Mouse (Mus musculus): ENCODE data around the gene Irs3. TPM values are rescaled to one million over a fixed set of nuclear protein-coding genes. Genes with fewer than 3 reads are reported as not detected.

Irs3 gene
- under 1 TPM in 1 of 2 experiments, not detected in 1; 0.99 TPM for polyA plus RNA-seq (2017; shearing (Covaris generic))

DNA sequence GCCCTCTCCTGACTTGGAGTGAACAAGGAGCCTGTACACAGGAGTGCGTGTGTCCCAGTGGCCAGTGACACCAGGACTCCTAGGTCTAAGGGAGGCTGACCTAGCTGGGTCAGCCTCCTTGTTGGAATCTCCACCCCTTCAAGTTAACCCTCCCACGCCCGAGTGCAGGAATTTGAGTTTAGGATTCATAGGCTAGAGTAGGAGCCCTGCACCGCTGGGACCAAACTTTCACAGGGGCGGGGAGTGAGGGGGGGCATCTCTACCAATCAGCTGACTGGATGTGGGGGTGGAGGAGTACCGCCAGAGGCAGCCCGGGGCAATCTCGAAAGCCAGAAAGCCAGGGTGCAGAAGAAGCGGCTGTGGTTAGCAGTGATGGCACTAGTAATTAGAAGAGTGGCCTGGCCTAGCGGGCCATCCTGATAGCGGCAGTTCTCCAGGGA, at the start of gene Irs3:
Gene Irs3 (minus strand): TSS at position 63 of the 440 bp plus-strand sequence.

DNA sequence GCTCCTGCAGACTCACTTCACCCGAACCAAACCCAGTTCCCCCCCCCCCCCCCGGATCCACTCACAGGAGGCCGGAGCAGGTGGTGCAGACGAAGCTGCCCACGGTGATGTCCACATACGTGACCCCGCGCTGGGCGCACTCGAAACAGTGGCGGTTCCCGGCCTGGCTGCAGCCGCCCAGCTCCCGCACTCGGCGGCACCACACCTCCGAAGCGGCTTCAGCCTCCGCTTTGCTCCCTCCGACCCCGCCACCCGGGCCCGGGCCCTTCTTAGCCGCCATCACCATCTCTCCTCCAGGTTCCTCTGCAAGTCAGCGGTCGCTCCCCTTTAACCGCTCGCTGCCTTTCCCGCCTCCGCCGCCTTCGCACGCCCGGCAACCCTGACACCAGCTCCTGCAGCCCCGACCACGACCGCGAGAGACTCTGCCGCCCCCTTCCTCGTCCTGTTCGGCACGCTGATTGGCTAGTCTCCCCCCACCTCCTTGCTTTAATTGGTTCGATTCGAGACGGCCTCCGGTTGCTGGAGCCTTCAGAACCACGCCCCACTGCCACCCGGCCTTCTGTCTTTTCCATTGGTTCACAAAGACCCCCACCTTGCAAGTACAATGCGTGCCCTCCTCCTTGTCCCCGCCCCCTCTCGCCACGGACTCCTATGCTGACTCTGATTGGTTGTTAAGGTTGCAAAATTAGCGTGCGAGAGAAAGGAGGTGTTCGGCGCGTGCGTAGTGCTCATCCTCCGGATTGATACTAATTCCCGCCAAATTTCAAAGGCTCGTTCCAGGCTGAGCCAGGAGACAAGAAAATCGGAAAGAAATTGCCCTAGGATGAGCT, 39.0 kb upstream of the Irs3 start, which contains the start of gene Agfg2:
Gene Agfg2 (minus strand): TSS at position 433 of the 830 bp plus-strand sequence.

GRCm38 (mm10) chr5:137641054-137641453, 4.5 kb downstream of the Irs3 start, which contains the start of gene Sap25:
Gene Sap25, plus strand, starts transcription at chr5:137641334.

GRCm38 (mm10) chr5:137628498-137629305, 16.8 kb downstream of the Irs3 start, which contains the start of the genes Fbxo24, Lrch4 and Gm20605:
Gene Fbxo24, minus strand, starts transcription at chr5:137629002.
Gene Lrch4, plus strand, starts transcription at chr5:137629121.
Gene Gm20605, plus strand, starts transcription at chr5:137629175.

GRCm38 (mm10) chr5:137613550-137613949, 32.0 kb downstream of the Irs3 start, which contains the start of gene Pcolce:
Gene Pcolce, minus strand, starts transcription at chr5:137613784.

DNA sequence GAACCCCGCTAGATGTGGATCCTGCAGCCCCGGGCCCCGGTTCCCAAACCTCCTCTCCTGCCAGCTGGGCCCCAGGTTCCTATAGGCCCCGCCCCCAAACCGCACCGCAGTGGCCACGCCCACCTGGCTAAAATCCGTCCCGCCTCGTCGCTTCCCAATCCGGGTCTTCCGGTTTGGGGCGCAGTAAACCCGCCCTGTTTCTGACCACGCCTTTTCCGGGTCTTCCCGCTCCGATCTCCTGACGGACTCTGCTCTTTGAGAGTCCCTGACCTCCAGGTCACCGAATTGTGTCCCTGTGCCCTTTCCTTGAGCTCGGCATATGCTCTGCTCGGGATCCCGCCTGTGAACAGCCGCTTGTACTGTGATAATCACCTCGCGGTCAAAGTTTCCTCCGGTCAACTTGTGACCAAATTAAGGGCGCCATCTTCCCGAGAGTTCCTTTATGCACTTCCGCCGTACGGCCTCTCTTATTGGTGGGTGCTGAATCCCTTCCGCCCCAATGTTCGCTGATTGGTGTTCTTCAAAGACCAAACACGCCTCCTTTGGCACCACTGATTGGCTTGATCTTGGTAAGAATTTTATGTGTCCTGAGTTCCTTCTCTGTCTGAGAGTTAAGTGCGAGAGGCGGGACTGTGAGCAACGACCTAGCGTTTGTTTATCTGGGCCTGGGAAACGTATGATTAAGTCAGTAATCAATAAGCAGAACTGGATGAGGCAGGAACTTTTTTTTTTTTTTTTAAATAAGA, 44.7 kb downstream of the Irs3 start, which contains the start of gene Mospd3:
Gene Mospd3 (minus strand): TSS at position 440 of the 746 bp plus-strand sequence.

Other genes with a start within 250 kb of the Irs3 start
- gene Zan, start 168.7 kb downstream of the Irs3 start, polyA plus RNA-seq (2017; shearing (Covaris generic)): 1 to 10 TPM; 1.1 to 4.1 TPM
- gene Pop7, start 143.2 kb downstream of the Irs3 start, polyA plus RNA-seq (2017; shearing (Covaris generic)): 10 to 100 TPM; 35.2 to 41.1 TPM
- gene Gigyf1, start 127.2 kb downstream of the Irs3 start, polyA plus RNA-seq (2017; shearing (Covaris generic)): 10 to 100 TPM; 10.9 to 13.1 TPM
- gene Epo, start 112.5 kb downstream of the Irs3 start, polyA plus RNA-seq (2017; shearing (Covaris generic)): under 1 TPM in 1 of 2 experiments, not detected in 1; 0.82 TPM
- gene Gnb2, start 112.2 kb downstream of the Irs3 start, polyA plus RNA-seq (2017; shearing (Covaris generic)): 100 to 1,000 TPM; 293 to 297 TPM
- under 1 TPM in 1 of 2 experiments, not detected in 1; 0.76 TPM for gene Actl6b, start 92.2 kb downstream of the Irs3 start, polyA plus RNA-seq (2017; shearing (Covaris generic))
- 1 to 10 TPM; 1.3 to 1.4 TPM for gene Tfr2, start 75.9 kb downstream of the Irs3 start, polyA plus RNA-seq (2017; shearing (Covaris generic))
- 10 to 100 TPM; 85.5 to 87.9 TPM for gene Mospd3, start 44.7 kb downstream of the Irs3 start, polyA plus RNA-seq (2017; shearing (Covaris generic))
- gene Pcolce, start 31.9 kb downstream of the Irs3 start, polyA plus RNA-seq (2017; shearing (Covaris generic)): 1 to 10 TPM in 1 of 2 experiments, under 1 TPM in 1; 0.69 to 1.2 TPM
- gene Fbxo24, start 16.7 kb downstream of the Irs3 start, polyA plus RNA-seq (2017; shearing (Covaris generic)): under 1 TPM; 0.33 to 0.52 TPM
- gene Lrch4, start 16.6 kb downstream of the Irs3 start, polyA plus RNA-seq (2017; shearing (Covaris generic)): 100 to 1,000 TPM; 290 to 324 TPM
- 10 to 100 TPM; 73.7 to 90.1 TPM for gene Gm20605, start 16.5 kb downstream of the Irs3 start, polyA plus RNA-seq (2017; shearing (Covaris generic))
- gene Sap25, start 4.4 kb downstream of the Irs3 start, polyA plus RNA-seq (2017; shearing (Covaris generic)): 100 to 1,000 TPM; 128 to 152 TPM
- 10 to 100 TPM; 24.5 to 38.9 TPM for gene Agfg2, start 39.0 kb upstream of the Irs3 start, polyA plus RNA-seq (2017; shearing (Covaris generic))
- 1 to 10 TPM in 1 of 2 experiments, under 1 TPM in 1; 0.16 to 1.3 TPM for gene Nyap1, start 95.9 kb upstream of the Irs3 start, polyA plus RNA-seq (2017; shearing (Covaris generic))
- gene Tsc22d4, start 100.0 kb upstream of the Irs3 start, polyA plus RNA-seq (2017; shearing (Covaris generic)): 100 to 1,000 TPM; 338 to 405 TPM
- 100 to 1,000 TPM; 101 to 106 TPM for gene Ppp1r35, start 133.1 kb upstream of the Irs3 start, polyA plus RNA-seq (2017; shearing (Covaris generic))
- 10 to 100 TPM; 34.7 to 39.4 TPM for gene Mepce, start 141.9 kb upstream of the Irs3 start, polyA plus RNA-seq (2017; shearing (Covaris generic))
- 10 to 100 TPM; 10.4 to 23.8 TPM for gene Zcwpw1, start 142.1 kb upstream of the Irs3 start, polyA plus RNA-seq (2017; shearing (Covaris generic))
- 1 to 10 TPM in 1 of 2 experiments, under 1 TPM in 1; 0.36 to 4.3 TPM for gene Pilra, start 190.6 kb upstream of the Irs3 start, polyA plus RNA-seq (2017; shearing (Covaris generic))
- under 1 TPM in 1 of 2 experiments, not detected in 1; 0.56 TPM for gene Pilrb1, start 212.4 kb upstream of the Irs3 start, polyA plus RNA-seq (2017; shearing (Covaris generic))
- 1 to 10 TPM in 1 of 2 experiments, not detected in 1; 6.5 TPM for gene Pilrb2, start 226.1 kb upstream of the Irs3 start, polyA plus RNA-seq (2017; shearing (Covaris generic))